8 mouse cellular contexts compared by ENCODE assay signal in genomic region chr1:165634151-165634884, GRCm38 (mm10). TPM values are rescaled to one million over a fixed set of nuclear protein-coding genes. Genes with fewer than 3 reads are reported as not detected.
DNase-seq lines count a peak whose midpoint lies in the region; ATAC-seq and TF ChIP-seq lines count a peak whose summit lies in the region.

Gene Mpzl1 (minus strand): TSS chr1:165634538.

- peak; percentile 88 for TF ChIP-seq POLR2A in kidney, adult 2 months (IDR thresholded peaks at IDR 0.05; ENCODE audit: low read depth, low read length)
- no peak; the same call in none of the 2 replicates for TF ChIP-seq POLR2A in spleen, adult 2 months (IDR thresholded peaks at IDR 0.05; ENCODE audit: low read depth, low read length)

- peak within 1 kb of the TSS; percentile 88 for H3K9ac ChIP-seq in embryonic facial prominence, embryonic 13.5 days
- H3K9ac ChIP-seq in limb, embryonic 12.5 days (replicated peaks), result peak within 1 kb of the TSS; percentile 82
- H3K9ac ChIP-seq in midbrain, embryonic 15.5 days, result peak within 1 kb of the TSS; percentile 89

- peaks cover 42% of the 10 kb centered on the region for H3K4me1 ChIP-seq in embryonic facial prominence, embryonic 13.5 days
- H3K4me1 ChIP-seq in kidney, adult 2 months (ENCODE audit: control insufficient read depth, insufficient read depth, low read length), result peaks cover 8% of the 10 kb centered on the region; the same call in 1 of the 2 replicates
- H3K4me1 ChIP-seq in limb, embryonic 12.5 days (replicated peaks), result peaks cover 42% of the 10 kb centered on the region
- H3K4me1 ChIP-seq in midbrain, embryonic 15.5 days, result peaks cover 42% of the 10 kb centered on the region
- peaks cover 2% of the 10 kb centered on the region; the same call in 1 of the 2 replicates for H3K4me1 ChIP-seq in spleen, adult 2 months (ENCODE audit: control insufficient read depth, insufficient read depth, insufficient read length)

- H3K36me3 ChIP-seq in embryonic facial prominence, embryonic 13.5 days, result no peaks in the 10 kb centered on the region
- H3K36me3 ChIP-seq in kidney, adult 2 months (ENCODE audit: control insufficient read depth, insufficient read depth, low read length), result no peaks in the 10 kb centered on the region
- no peaks in the 10 kb centered on the region for H3K36me3 ChIP-seq in limb, embryonic 12.5 days
- H3K36me3 ChIP-seq in midbrain, embryonic 15.5 days (replicated peaks), result no peaks in the 10 kb centered on the region
- H3K36me3 ChIP-seq in spleen, adult 2 months (ENCODE audit: control insufficient read depth, insufficient read depth, low read length), result no peaks in the 10 kb centered on the region

- H3K4me2 ChIP-seq in embryonic facial prominence, embryonic 13.5 days, result peak within 1 kb of the TSS; percentile 66
- peak within 1 kb of the TSS; percentile 59 for H3K4me2 ChIP-seq in limb, embryonic 12.5 days
- peak within 1 kb of the TSS; percentile 78 for H3K4me2 ChIP-seq in midbrain, embryonic 15.5 days

- peak; percentile 99 for ATAC-seq in embryonic facial prominence, embryonic 13.5 days (ENCODE audit: insufficient number of reproducible peaks, insufficient read depth, low FRiP score, low TSS enrichment, low read depth)
- ATAC-seq in limb, embryonic 12.5 days (ENCODE audit: insufficient number of reproducible peaks, insufficient read depth, low FRiP score, low TSS enrichment, low read depth), result peak; percentile 99
- ATAC-seq in midbrain, embryonic 15.5 days (replicated peaks), result peak; percentile 99

- under 1% methylated on average over 59 of the region's 73 CpGs for WGBS in embryonic facial prominence, embryonic 13.5 days
- WGBS in kidney, adult 2 months, result under 1% methylated on average over 73 of the region's 73 CpGs
- under 1% methylated on average over 61 of the region's 73 CpGs for WGBS in limb, embryonic 12.5 days
- WGBS in midbrain, embryonic 15.5 days, result under 1% methylated on average over 69 of the region's 73 CpGs
- WGBS in spleen, adult 2 months, result 1% methylated on average over 64 of the region's 73 CpGs

- H3K4me3 ChIP-seq in embryonic facial prominence, embryonic 13.5 days, result peak within 1 kb of the TSS; percentile 72
- peak within 1 kb of the TSS; percentile 85 for H3K4me3 ChIP-seq in kidney, adult 2 months (ENCODE audit: insufficient read depth, low read depth, low read length)
- peak within 1 kb of the TSS; percentile 82 for H3K4me3 ChIP-seq in limb, embryonic 12.5 days (replicated peaks)
- peak within 1 kb of the TSS; percentile 93 for H3K4me3 ChIP-seq in midbrain, embryonic 15.5 days
- peak within 1 kb of the TSS; percentile 96 for H3K4me3 ChIP-seq in spleen, adult 2 months (ENCODE audit: extremely low read depth, insufficient read depth, insufficient read length)

- no peaks in the 10 kb centered on the region for H3K9me3 ChIP-seq in embryonic facial prominence, embryonic 13.5 days
- H3K9me3 ChIP-seq in limb, embryonic 12.5 days, result no peaks in the 10 kb centered on the region
- no peaks in the 10 kb centered on the region for H3K9me3 ChIP-seq in midbrain, embryonic 15.5 days

- TF ChIP-seq CTCF in kidney, adult 2 months (conservative IDR thresholded peaks at IDR 0.05; ENCODE audit: insufficient read depth, insufficient read length, low read depth, low read length), result no peak
- TF ChIP-seq CTCF in spleen, adult 2 months (IDR thresholded peaks at IDR 0.05; ENCODE audit: extremely low read depth, insufficient read depth, insufficient read length, insufficient replicate concordance), result no peak

- DNase-seq in 3134 (ENCODE audit: extremely low read depth, insufficient read length, low spot score), result peak; percentile 99
- DNase-seq in adrenal gland, postnatal 36 days, result peak; percentile 100
- DNase-seq in heart, adult 18-20 months, result peak; percentile 99 to 100
- peak; percentile 100 for DNase-seq in kidney, adult 2 months
- peak; percentile 84 to 97 for DNase-seq in spleen, adult 2 months (ENCODE audit: low read depth in 1 of 2, low spot score in 2 of 2)

- H3K27ac ChIP-seq in embryonic facial prominence, embryonic 13.5 days, result peak within 1 kb of the TSS; percentile 97
- peak within 1 kb of the TSS; percentile 58 for H3K27ac ChIP-seq in kidney, adult 2 months (ENCODE audit: insufficient read depth, low read depth, low read length)
- H3K27ac ChIP-seq in limb, embryonic 12.5 days, result peak within 1 kb of the TSS; percentile 97
- H3K27ac ChIP-seq in midbrain, embryonic 15.5 days, result peak within 1 kb of the TSS; percentile 97
- no peak within 1 kb of the TSS; the same call in 1 of the 2 replicates for H3K27ac ChIP-seq in spleen, adult 2 months (ENCODE audit: insufficient read depth, low read length)

- H3K27me3 ChIP-seq in embryonic facial prominence, embryonic 13.5 days, result no peaks in the 10 kb centered on the region
- no peaks in the 10 kb centered on the region for H3K27me3 ChIP-seq in kidney, adult 2 months (replicated peaks; ENCODE audit: control insufficient read depth, insufficient read depth, low read length)
- no peaks in the 10 kb centered on the region for H3K27me3 ChIP-seq in limb, embryonic 12.5 days
- H3K27me3 ChIP-seq in midbrain, embryonic 15.5 days (replicated peaks), result no peaks in the 10 kb centered on the region
- H3K27me3 ChIP-seq in spleen, adult 2 months (ENCODE audit: control insufficient read depth, insufficient read depth, low read length), result peaks cover 3% of the 10 kb centered on the region; the same call in 1 of the 2 replicates

RNA-seq across cellular contexts. Expression of gene Mpzl1, which starts in this region (rescaled TPM):
- 10 to 100 TPM; 22.7 to 30.8 TPM for total RNA-seq in adrenal gland, postnatal 36 days (2021)
- polyA plus RNA-seq in embryonic facial prominence, embryonic 13.5 days (2015; fragmentation: Nextera tagmentation; extraction: Ambion mirVana), result 146 and 163 TPM in 2 replicates
- 10 to 100 TPM; 12.8 to 13.2 TPM for total RNA-seq in heart, adult 18-20 months (2021)
- 38.6 and 42.0 TPM in 2 replicates for polyA plus RNA-seq in kidney, adult 2 months (2012; rRNA removed)
- polyA plus RNA-seq in limb, embryonic 12.5 days (2016; fragmentation: Nextera tagmentation; extraction: Ambion mirVana), result 172 and 173 TPM in 2 replicates
- 156 and 168 TPM in 2 replicates for polyA plus RNA-seq in midbrain, embryonic 15.5 days (2015; fragmentation: Nextera tagmentation; extraction: Ambion mirVana)
- polyA plus RNA-seq in spleen, adult 2 months (2012; rRNA removed), result 15.3 and 15.9 TPM in 2 replicates
